Mouse (Mus musculus) left cerebral cortex, adult 2 months (tissue): ENCODE data around the gene Timm13. TPM values are rescaled to one million over a fixed set of nuclear protein-coding genes. Genes with fewer than 3 reads are reported as not detected.

Experiments
- DNase-seq, 2 experiments: peaks; one replicate each; pipeline ENCODE4 v3.0.0; 2021 to 2022; ENCODE audit warnings: low spot score in 2 of 2, mixed read lengths in 1 of 2; ENCODE audit errors: extremely low spot score in 1 of 2
- H3K27ac ChIP-seq: fragments of 200-600 bp; 2 replicates; pipeline ENCODE4 v1.8.1; 2022
- H3K4me3 ChIP-seq: fragments of 200-600 bp; 2 replicates; pipeline ENCODE4 v1.8.1; 2022
- CTCF ChIP-seq: fragments of 200-600 bp; IDR thresholded peaks from 2 replicates; pipeline ENCODE4 v1.8.1; 2022; ENCODE audit warnings: antibody characterized with exemption, mild to moderate bottlenecking, moderate library complexity
- intact Hi-C: fragments of 180-260 bp; cut with DNase I; formaldehyde crosslinking; loops from one replicate; pipeline ENCODE4 v1.15.1; 2025
- total RNA-seq, 2 experiments: library from RNA; stranded (reverse); gene quantifications; 2 replicates each; pipeline ENCODE4 v1.2.3; 2021

Timm13 gene
- total RNA-seq, 2 experiments from 2014 or later, result 136 to 138 TPM

DNA sequence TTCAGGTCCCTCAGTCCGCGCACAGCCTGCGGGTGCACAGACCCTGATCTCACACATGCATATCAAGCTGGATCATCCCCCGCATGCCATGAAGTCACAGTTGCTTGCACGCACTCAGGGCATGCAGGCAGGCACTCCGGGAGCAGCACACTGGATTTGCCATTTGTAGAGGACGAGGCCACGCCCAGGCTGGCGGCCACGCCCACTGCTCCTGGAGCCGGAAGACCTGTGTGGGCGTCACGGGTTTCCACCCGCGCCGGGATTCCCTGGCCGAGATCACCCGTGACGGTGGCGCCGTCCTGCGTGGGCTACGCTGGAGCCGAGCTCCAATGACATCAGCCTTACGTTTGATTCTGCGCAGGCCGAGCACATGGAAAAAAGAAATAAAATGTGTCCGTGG lies 38.9 kb upstream of the Timm13 start:
- H3K27ac ChIP-seq, result no peak overlapping the region
- TF ChIP-seq CTCF, result no peak
- peak overlapping the region; percentile 32 for H3K4me3 ChIP-seq
- peak; percentile 77 to 79 for DNase-seq
- intact Hi-C loops, result no loop called here

DNA sequence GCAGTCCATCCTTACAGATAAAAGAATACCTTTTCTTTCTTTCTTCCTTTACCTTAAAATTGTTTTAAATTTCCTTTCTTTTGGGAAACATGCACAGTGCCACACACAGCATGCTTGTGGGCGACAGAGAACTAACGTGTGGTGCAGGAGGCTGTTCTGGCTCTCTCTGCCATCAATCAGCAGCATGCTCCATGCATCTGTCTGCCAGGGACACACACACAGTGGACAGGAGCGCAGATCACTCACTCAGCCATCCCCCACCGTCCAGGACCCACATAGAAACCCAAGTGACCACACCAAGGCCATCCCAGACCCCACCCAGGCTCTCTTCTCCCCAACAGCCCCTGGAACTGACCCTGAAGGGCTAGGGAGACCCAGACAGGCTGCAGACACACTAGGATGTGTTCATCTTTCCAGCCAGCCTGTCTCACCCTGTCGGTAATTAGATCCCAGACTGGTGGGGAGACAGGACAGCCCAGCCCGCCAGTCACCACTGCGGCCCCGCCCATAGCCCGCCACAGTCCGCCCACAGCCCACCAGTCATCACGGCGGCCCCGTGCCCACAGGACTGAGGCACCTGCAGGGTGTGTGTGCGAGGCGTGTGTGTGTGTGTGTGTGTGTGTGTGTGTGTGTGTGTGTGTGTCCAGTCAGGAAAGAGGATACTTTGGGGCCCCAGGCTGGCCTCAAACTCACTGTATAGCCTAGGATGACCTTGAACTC lies 38.2 kb upstream of the Timm13 start:
- peak in 1 of 2 experiments; percentile 44 for DNase-seq
- Histone ChIP-seq H3K4me3 (no peak overlapping the region), H3K27ac (no peak overlapping the region)
- no peak for TF ChIP-seq CTCF
- intact Hi-C loops, result no loop called here

DNA sequence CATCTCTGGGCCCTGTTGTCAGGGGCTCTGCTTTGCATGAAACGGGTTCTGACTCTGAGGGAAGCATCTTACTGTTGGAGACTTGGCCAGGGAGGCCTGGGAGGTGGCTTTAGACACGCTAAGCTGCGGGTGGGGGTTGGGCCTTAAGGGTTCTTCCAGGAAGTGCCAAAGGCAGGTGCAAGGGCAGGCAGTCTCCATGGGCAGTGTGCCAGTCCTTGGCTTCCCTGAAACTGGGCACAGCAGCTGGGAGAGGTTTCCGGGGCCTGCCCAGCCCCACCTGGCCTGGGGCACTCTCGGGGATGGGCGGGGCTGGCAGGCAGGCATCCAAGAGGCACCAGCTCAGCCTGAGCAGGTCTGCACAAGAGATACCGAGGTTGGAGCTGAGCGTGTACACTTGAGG lies 36.9 kb upstream of the Timm13 start:
- Histone ChIP-seq H3K4me3 (no peak overlapping the region), H3K27ac (no peak overlapping the region)
- no peak for TF ChIP-seq CTCF
- DNase-seq, result no peak
- intact Hi-C loops, result no loop called here

DNA sequence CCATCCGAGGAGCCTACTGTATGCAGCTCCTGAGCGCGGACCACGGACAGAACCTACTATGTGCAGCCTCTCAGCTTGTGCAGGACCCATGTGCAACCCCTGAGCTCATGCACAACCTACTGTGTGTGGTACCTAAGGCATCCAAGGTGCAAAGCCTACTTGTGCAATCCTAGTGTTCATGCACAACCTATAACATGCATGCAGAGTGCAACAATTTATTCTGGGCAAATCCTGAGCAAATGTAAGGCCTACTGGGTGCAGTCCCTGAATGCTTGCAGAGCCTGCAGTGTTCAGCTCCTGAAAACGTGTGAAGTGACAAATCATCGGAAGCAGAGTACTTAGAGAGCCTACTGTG lies 36.0 kb upstream of the Timm13 start:
- no peak for DNase-seq
- intact Hi-C loops, result no loop called here
- TF ChIP-seq CTCF, result no peak
- Histone ChIP-seq H3K27ac (no peak overlapping the region), H3K4me3 (no peak overlapping the region)

DNA sequence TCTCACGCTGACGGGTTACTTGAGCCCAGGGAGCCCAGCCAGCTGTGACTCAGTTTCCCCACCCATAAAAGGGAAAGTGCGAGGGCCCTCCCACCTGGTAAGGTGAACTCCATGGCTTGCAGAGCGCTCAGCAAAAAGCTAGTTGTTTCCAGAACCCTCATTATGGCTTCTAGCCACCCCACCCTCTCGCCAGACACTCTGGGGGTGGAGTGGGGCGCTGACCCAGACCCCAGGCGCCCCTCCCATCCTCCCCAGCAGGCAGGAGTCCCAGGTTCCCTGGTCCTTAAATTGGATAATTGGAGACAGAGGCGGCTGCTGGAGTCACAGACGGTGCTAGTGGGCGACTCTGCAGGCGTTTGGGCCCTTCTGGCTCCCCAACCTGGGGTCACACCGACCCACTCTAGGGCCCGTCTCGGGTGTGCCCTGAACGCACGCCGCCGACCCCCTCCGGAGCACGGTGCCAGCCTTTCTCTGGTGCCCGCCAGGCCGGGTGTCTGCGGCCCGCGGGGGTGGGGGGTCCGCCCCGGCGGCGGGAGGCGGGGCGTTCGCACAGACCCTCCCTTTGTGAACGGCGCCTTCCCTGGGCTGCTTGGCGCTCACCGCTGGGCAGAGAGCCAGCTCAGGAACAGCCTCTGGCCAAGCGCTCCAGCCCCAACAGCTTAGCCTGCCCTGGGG lies 35.5 kb upstream of the Timm13 start:
- H3K4me3 ChIP-seq, result peak overlapping the region; percentile 26
- peak overlapping the region; percentile 32 for H3K27ac ChIP-seq
- DNase-seq, result peak in 1 of 2 experiments; percentile 21
- no peak for TF ChIP-seq CTCF
- intact Hi-C loops, result no loop called here

DNA sequence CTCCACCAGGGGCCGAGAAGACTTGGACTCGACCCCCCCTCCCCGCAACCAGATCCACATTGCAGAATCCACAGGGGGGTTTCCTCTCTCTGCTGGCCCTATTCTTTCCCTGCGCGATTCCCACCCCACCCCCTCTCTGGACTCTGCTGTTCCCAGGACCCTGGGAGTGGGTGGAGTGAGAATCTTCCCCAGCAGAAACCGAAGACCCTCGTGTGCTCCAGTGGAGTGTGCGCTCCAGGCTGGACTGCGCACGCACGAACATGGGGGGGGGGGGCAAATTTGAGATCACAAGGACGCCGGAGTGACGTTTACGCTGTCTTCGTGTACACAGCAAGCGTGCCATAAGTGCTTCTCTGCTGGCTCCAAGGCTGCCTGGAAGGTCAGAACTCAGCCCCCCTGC lies 34.9 kb upstream of the Timm13 start:
- Histone ChIP-seq H3K4me3 (no peak overlapping the region), H3K27ac (no peak overlapping the region)
- DNase-seq, result no peak
- TF ChIP-seq CTCF, result no peak
- intact Hi-C loops, result no loop called here

DNA sequence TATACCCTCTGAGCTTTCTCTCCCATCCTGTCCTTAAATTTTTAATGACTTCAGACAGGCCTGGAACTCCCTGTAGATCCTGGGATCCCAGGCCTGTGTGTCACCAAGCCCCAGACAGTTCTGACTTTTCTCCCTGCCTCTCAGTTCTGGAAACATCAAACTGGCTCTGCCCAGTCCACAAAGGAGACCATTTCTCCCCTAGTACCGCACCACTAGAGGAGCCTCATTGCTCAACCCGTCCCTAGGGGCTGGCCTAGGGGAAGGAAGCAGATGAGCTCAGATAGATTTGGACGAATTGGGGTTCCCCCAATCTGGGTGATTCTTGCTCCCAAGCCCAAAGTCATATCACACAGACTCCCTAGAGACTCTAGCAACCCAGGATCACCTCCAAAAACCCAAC lies 34.5 kb upstream of the Timm13 start:
- no peak; the same call in 1 of the 2 replicates for TF ChIP-seq CTCF
- Histone ChIP-seq H3K4me3 (no peak overlapping the region), H3K27ac (no peak overlapping the region)
- DNase-seq, result no peak
- intact Hi-C loops, result no loop called here

DNA sequence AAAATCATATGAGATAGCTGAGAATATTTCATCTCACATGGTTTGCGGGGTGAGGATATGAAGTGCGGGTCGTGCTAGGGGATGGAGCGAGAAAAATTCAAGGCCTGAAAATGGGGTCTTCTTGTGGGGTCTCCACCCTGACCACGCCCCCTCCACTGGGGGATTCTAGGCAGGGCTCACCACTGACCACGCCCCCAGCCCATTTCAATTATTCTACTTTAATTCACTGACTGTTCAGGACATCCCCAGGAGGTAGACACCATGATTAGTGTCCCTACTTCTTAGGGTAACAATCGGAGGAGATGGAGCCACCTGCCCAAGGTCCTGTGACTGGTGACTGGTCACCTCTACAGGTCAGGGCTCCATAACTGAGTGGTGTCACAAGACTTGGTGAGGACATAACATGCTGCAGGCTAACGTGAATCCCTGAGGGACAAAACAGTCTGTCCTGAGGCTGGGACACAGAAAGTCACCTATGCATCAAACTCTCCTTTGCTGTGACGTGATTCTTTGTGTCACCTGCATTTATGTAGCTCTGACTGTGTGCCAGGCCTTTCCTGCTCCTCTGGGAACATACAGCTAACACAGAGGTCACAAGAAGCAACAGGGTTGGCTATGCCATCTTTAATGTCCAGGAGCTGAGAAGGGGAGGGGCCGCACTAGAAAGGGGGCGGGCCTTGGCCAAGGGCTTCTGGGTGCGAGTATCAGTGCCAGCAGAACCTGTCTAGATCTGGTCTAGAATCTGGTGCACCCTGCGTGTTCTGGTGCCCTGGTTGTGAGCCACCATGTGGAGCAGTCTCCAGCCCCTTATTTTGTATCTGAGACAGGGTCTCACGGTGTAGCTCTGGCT lies 33.6 kb upstream of the Timm13 start:
- TF ChIP-seq CTCF, result no peak
- no peak for DNase-seq
- no peak overlapping the region for H3K27ac ChIP-seq
- intact Hi-C loops, result no loop called here
- H3K4me3 ChIP-seq, result no peak overlapping the region

DNA sequence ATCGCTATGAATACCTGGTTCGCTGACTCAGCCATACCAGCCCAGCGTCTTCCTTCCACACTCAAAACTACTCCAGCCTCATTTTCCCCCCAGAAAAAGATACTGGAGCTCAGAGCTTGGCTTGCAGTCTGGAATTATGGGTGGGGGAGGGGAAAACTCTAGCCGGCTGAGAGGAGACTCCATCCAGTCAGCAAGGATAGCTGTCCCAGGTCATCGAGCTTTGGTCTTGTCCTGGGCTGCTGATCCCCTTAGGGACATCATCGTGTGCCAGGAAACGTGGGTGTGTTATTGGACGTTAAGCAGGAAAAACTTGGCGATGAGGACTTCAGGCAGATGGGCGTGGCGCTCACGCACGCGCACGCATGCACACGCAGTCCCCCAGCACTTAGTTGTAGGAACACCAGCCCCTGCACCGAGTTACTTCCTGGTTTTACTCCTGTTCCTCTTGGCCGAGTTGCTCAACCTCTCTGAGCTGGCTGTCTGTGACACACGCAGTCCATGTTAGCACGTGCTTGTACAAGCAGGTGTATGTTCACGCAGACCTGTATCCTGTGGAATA lies 32.7 kb upstream of the Timm13 start:
- DNase-seq, result no peak
- TF ChIP-seq CTCF, result no peak
- intact Hi-C loops, result no loop called here
- no peak overlapping the region for H3K4me3 ChIP-seq
- no peak overlapping the region for H3K27ac ChIP-seq

DNA sequence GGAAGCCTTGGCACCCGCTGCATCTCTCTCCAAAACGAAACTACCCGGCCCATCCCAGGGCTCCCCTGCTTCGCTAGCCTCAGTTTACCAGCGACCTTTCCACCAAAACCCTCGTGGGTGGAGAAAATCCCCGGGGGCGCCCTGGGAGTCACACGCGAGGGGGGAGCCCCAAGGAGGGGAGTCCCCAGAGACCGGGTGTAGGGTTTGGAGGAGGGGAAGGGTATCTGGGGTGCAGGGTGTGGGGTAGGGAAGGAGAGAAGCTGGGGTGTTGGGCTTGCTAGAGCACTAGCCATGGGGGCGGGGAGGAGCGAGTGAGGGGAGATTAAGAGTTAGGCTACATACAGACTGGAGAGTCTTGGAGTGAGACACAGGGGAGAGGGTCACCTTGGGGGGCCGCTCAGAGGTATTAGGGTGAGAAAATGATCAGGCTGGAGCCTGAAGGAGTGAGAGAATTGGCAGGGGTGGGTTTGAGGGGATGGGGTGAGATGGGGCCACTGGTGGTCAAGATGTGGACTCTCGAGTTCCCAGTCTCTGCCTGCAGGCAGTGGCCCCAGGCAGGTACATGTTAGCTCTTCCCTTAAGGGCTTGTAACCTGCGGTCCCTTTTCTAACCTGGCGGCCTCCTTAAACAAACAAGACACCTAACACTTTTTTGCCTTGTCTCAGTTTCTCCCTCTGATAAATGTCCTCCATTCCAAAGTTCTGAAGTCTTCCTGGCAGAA lies 32.1 kb upstream of the Timm13 start:
- intact Hi-C loops, result no loop called here
- Histone ChIP-seq H3K4me3 (peak overlapping the region; percentile 57), H3K27ac (no peak overlapping the region)
- no peak for DNase-seq
- no peak for TF ChIP-seq CTCF

DNA sequence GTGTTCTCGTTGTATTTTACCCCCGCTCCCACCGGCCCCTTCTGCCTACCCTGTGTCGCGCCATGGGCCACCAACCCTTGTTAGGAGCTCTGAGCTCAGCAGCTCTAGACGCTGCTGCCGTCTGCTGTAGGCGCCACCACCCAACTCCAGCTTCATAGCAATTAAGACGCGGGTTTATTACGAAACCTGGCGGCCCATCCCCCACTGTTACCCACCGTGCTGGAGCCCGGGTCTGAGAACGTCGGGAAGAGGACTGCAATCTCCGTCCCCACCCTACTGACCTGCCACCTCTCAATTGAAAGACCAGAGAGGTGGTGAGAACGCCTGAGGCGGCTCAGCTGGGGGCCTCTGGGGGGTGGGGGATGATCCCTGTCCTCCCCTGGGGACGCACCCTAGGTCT lies 31.4 kb upstream of the Timm13 start:
- intact Hi-C loops, result no loop called here
- H3K4me3 ChIP-seq, result peak overlapping the region; percentile 57
- TF ChIP-seq CTCF, result no peak
- H3K27ac ChIP-seq, result no peak overlapping the region
- peak in 1 of 2 experiments; percentile 31 for DNase-seq
